Mouse (Mus musculus) 3134 (cell line): ENCODE results near the gene 4632433K11Rik.

Experiments used
- DNase-seq: peaks from one replicate; pipeline ENCODE4 v3.0.0-alpha.2; 2011; ENCODE audit warnings: low spot score; ENCODE audit not compliant: insufficient read length; ENCODE audit errors: extremely low read depth

Gene 4632433K11Rik

DNA sequence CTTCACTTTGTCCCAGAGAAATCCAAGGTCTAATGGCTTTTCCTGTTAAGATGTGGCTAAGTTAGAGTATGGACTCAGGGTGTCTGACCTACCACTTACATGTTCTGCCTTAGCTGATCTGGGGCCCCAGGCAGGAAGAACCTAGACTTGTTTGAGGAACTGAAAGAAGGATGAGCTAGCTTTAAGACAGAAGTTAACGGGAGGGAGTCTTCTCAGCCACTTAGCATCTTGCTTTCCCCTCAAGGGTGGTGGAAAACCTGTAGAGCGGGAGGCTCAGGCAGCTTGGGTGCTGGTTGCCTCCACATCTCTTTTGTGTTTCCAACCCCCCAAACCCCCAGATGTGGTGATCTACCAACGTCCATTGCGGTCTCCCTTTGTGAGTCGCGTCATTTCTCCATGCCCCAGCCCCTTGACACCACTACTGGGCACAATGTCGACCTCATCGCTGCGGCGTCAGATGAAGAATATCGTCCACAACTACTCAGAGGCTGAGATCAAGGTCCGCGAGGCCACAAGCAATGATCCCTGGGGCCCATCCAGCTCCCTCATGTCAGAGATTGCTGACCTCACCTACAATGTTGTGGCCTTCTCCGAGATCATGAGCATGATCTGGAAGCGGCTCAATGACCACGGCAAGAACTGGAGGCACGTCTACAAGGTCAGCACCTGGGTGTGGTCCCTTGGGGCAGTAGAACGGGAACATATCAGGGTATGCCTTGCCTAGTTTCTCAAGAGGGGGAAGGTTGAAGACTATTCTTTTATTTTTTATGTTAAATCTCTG, 49.6 kb downstream of the 4632433K11Rik start:
- no peak for DNase-seq
